Mouse (Mus musculus) hindbrain, embryonic 15.5 days (tissue): ENCODE measurements at regions not wholly inside any gene's neighbourhood (a gene's known extent, or its start where the extent isn't known, plus 50 kb on each side); places are given as distances from the start of the nearest gene placed in this dataset.
A peak's percentile ranks its signal among the peaks of the same experiment; 100 is the strongest.

Experiments
- ATAC-seq: fragments of 200-750 bp; cut with Nextera tagmentation; 2 replicates; pipeline ENCODE4 v1.8.0; 2017; ENCODE audit warnings: low read depth, moderate number of reproducible peaks, moderate TSS enrichment; ENCODE audit not compliant: low FRiP score
- H3K27ac ChIP-seq: fragments of 300-500 bp; sonication (generic); replicated peaks from 2 replicates; pipeline ENCODE4 v1.5.1; 2015; ENCODE audit warnings: mild to moderate bottlenecking, inconsistent platforms
- H3K27me3 ChIP-seq: fragments of 300-500 bp; sonication (generic); 2 replicates; pipeline ENCODE4 v1.6.1; 2015; ENCODE audit warnings: control low read depth, inconsistent platforms
- H3K36me3 ChIP-seq: fragments of 300-500 bp; sonication (generic); 2 replicates; pipeline ENCODE4 v1.6.1; 2015; ENCODE audit warnings: control low read depth, inconsistent platforms
- H3K4me1 ChIP-seq: fragments of 300-500 bp; sonication (generic); replicated peaks from 2 replicates; pipeline ENCODE4 v1.6.1; 2015; ENCODE audit warnings: control low read depth, inconsistent platforms
- H3K4me2 ChIP-seq: fragments of 300-500 bp; sonication (generic); 2 replicates; pipeline ENCODE4 v1.6.1; 2015; ENCODE audit warnings: moderate library complexity, mild to moderate bottlenecking, inconsistent platforms
- H3K4me3 ChIP-seq: fragments of 300-500 bp; sonication (generic); 2 replicates; pipeline ENCODE4 v1.5.1; 2015; ENCODE audit warnings: mild to moderate bottlenecking, inconsistent platforms
- H3K9ac ChIP-seq: fragments of 300-500 bp; sonication (generic); 2 replicates; pipeline ENCODE4 v1.6.1; 2015; ENCODE audit warnings: inconsistent platforms
- H3K9me3 ChIP-seq: fragments of 300-500 bp; sonication (generic); 2 replicates; pipeline ENCODE4 v1.6.1; 2016; ENCODE audit warnings: control low read depth, inconsistent platforms
- WGBS: fragments of 180-500 bp; shearing (Covaris S2); methylation state at CpG from one replicate; pipeline ENCODE4 v1.1.7; 2015; 5-methylcytosine and 5-hydroxymethylcytosine counted together

GRCm38 (mm10) chr13:43919781-43920420, 135.3 kb downstream of the Cd83 start:
- H3K9me3 ChIP-seq, result no peaks in the 10 kb centered on the region
- no peak for ATAC-seq
- H3K4me3 ChIP-seq, result no peak overlapping the region
- 86% methylated on average over 5 of the region's 5 CpGs for WGBS
- H3K27me3 ChIP-seq, result no peaks in the 10 kb centered on the region
- no peak overlapping the region for H3K4me2 ChIP-seq
- no peaks in the 10 kb centered on the region for H3K4me1 ChIP-seq
- H3K9ac ChIP-seq, result no peak overlapping the region
- no peaks in the 10 kb centered on the region for H3K36me3 ChIP-seq
- no peak overlapping the region for H3K27ac ChIP-seq

GRCm38 (mm10) chr13:43930081-43930981, 145.8 kb downstream of the Cd83 start:
- peaks cover 13% of the 10 kb centered on the region for H3K4me1 ChIP-seq
- peak; percentile 61; the same call in 1 of the 2 replicates for ATAC-seq

DNA sequence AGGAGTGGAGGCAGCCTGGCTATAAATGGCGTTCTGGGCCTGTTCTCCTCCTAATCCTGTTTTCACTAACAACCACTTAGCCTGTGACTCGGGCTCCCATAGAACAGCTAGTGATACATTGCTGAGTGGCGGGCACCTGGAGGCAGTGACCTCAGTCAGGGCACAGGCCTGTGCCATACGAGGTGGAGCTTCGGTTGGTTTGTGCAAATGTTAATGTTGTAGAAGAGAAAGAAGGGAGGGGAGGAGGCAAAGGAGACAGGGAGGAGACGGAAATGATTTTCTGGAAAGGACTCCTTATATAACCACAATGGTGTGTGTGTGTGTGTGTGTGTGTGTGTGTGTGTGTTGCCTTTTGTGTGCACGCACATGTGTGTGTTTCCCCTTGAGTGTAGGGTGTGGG, 148.4 kb downstream of the Cd83 start:
- Histone ChIP-seq H3K36me3 (no peaks in the 10 kb centered on the region), H3K9me3 (no peaks in the 10 kb centered on the region), H3K4me1 (peaks cover 13% of the 10 kb centered on the region), H3K4me3 (no peak overlapping the region), H3K9ac (no peak overlapping the region), H3K4me2 (no peak overlapping the region), H3K27ac (no peak overlapping the region), H3K27me3 (no peaks in the 10 kb centered on the region)
- 62% methylated on average over 7 of the region's 7 CpGs for WGBS
- ATAC-seq, result no peak

More at GRCm38 (mm10) chr13:43930081-43930981, 145.8 kb downstream of the Cd83 start:
- Histone ChIP-seq H3K9me3 (no peaks in the 10 kb centered on the region), H3K27ac (peak overlapping the region; percentile 47), H3K4me3 (no peak overlapping the region), H3K27me3 (no peaks in the 10 kb centered on the region), H3K4me2 (no peak overlapping the region), H3K9ac (no peak overlapping the region), H3K36me3 (no peaks in the 10 kb centered on the region)
- WGBS, result 48% methylated on average over 19 of the region's 19 CpGs

- Histone ChIP-seq H3K4me2 (no peak overlapping the region), H3K27ac (no peak overlapping the region), H3K9me3 (no peaks in the 10 kb centered on the region), H3K4me1 (peaks cover 17% of the 10 kb centered on the region), H3K27me3 (no peaks in the 10 kb centered on the region), H3K4me3 (no peak overlapping the region), H3K36me3 (no peaks in the 10 kb centered on the region), H3K9ac (no peak overlapping the region)
- no peak for ATAC-seq
- WGBS, result 77% methylated on average over 6 of the region's 6 CpGs
Measured at GRCm38 (mm10) chr13:43935284-43935683, 150.7 kb downstream of the Cd83 start.

- H3K4me2 ChIP-seq, result no peak overlapping the region
- H3K9me3 ChIP-seq, result no peaks in the 10 kb centered on the region
- H3K4me1 ChIP-seq, result peaks cover 7% of the 10 kb centered on the region; the same call in 1 of the 2 replicates
- no peak overlapping the region for H3K27ac ChIP-seq
- no peak overlapping the region for H3K9ac ChIP-seq
- no peak for ATAC-seq
- whole genome bisulfite sequencing, result 30% methylated on average over 4 of the region's 4 CpGs
- H3K4me3 ChIP-seq, result no peak overlapping the region
- no peaks in the 10 kb centered on the region for H3K36me3 ChIP-seq
- no peaks in the 10 kb centered on the region for H3K27me3 ChIP-seq
Measured at GRCm38 (mm10) chr13:43936504-43936903, 151.9 kb downstream of the Cd83 start.

DNA sequence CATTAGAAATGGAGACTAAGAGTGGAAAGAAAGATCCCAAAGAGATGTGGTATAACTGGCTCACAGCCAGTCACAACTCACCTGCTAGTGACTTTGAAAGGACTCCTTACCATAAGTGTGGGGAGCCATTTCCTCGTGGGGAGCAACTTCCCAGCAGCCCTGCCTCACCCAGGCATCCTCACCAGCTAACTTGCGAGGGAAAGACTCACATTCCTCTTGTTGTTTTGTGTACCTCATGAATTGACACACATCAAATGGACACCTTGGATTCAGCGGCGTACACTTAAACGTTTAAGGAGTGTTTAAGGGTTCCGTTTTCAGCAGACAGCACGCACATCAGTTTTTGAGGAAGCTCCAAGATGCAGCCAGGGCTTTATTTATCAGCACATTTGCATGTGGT, 154.0 kb downstream of the Cd83 start:
- Histone ChIP-seq H3K27me3 (no peaks in the 10 kb centered on the region), H3K9me3 (no peaks in the 10 kb centered on the region), H3K4me1 (peaks cover 7% of the 10 kb centered on the region; the same call in 1 of the 2 replicates), H3K4me3 (no peak overlapping the region), H3K36me3 (no peaks in the 10 kb centered on the region), H3K4me2 (no peak overlapping the region), H3K27ac (no peak overlapping the region), H3K9ac (no peak overlapping the region)
- no peak for ATAC-seq
- 72% methylated on average over 7 of the region's 7 CpGs for WGBS

GRCm38 (mm10) chr13:43939375-43939774, 154.8 kb downstream of the Cd83 start:
- H3K27me3 ChIP-seq, result no peaks in the 10 kb centered on the region
- 23% methylated on average over 4 of the region's 4 CpGs for WGBS
- peaks cover 7% of the 10 kb centered on the region; the same call in 1 of the 2 replicates for H3K4me1 ChIP-seq
- no peaks in the 10 kb centered on the region for H3K36me3 ChIP-seq
- no peak overlapping the region for H3K27ac ChIP-seq
- no peak overlapping the region for H3K4me2 ChIP-seq
- no peak overlapping the region for H3K4me3 ChIP-seq
- no peaks in the 10 kb centered on the region for H3K9me3 ChIP-seq
- ATAC-seq, result peak; percentile 74; the same call in 1 of the 2 replicates
- H3K9ac ChIP-seq, result no peak overlapping the region

- Histone ChIP-seq H3K4me3 (no peak overlapping the region), H3K27me3 (no peaks in the 10 kb centered on the region), H3K27ac (no peak overlapping the region), H3K9ac (no peak overlapping the region), H3K36me3 (no peaks in the 10 kb centered on the region), H3K9me3 (no peaks in the 10 kb centered on the region), H3K4me1 (peaks cover 7% of the 10 kb centered on the region; the same call in 1 of the 2 replicates), H3K4me2 (no peak overlapping the region)
- no peak for ATAC-seq
- WGBS, result 68% methylated on average over 8 of the region's 8 CpGs
Measured at GRCm38 (mm10) chr13:43941731-43942130, 157.2 kb downstream of the Cd83 start.

DNA sequence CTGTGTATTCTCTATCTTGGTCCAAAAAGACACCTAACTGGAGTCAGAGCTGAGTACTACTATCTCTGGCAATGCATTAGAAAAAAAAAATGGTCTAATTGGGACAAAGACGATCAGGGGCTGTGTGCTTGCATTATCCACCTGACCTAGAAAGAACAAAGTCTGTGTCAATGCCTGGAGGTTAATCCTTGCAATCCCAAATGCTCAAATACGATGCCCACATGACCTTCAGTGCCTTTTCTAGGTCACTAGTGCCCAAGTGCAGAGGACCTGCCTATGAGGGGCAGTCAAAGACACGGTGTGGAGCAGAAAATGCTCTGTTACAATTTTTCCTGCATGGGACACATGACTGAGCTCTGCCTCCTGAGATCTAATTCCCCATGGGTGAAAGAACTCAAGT, 164.0 kb downstream of the Cd83 start:
- no peak overlapping the region for H3K27ac ChIP-seq
- H3K36me3 ChIP-seq, result no peaks in the 10 kb centered on the region
- H3K9ac ChIP-seq, result no peak overlapping the region
- no peak for ATAC-seq
- H3K9me3 ChIP-seq, result no peaks in the 10 kb centered on the region
- peaks cover 11% of the 10 kb centered on the region; the same call in 1 of the 2 replicates for H3K4me1 ChIP-seq
- no peaks in the 10 kb centered on the region for H3K27me3 ChIP-seq
- no peak overlapping the region for H3K4me2 ChIP-seq
- WGBS, result 73% methylated on average over 3 of the region's 3 CpGs
- no peak overlapping the region for H3K4me3 ChIP-seq

DNA sequence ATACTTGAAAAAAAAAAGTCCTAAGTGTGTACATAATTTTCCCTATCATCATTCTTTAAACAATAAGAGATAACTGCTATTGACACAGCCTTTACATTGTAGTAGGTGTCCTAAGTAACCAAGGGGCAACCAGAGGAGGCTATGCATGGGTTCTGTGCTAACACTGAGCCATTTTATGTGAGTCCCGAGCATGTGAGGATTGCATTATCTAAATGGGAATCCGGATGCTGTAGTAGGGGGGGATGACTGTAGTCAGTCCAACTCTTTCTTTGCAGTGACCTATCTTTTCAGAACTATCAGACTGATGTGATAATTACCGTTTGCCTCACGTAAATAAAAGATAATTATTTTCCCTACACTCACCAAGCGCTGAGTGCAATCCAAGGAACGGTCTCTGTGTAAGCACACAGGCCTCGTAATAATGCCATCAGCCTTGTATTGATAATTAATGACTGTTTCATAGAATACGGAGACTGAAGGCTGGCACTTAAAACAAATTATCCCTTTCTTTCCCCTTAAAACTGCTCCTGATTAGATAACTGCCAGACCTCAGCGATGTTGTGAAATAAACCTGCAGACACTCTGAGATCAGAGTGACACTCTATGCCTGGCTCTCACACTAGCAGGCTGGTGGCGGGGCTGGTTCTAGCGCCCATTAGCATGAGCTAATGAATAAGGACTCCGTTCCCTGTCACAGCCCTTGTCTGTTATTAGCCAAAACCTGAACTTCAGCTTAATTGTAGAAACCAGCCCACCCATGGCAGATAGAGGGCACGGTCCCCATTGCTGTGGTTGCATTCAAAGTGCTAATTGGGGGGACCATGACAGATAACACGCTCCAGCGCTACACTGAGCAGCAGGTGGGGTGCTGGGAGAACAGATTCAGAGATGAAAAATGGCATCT, 165.4 kb downstream of the Cd83 start:
- Histone ChIP-seq H3K27ac (no peak overlapping the region), H3K27me3 (no peaks in the 10 kb centered on the region), H3K4me3 (no peak overlapping the region), H3K4me1 (peaks cover 11% of the 10 kb centered on the region; the same call in 1 of the 2 replicates), H3K9me3 (no peaks in the 10 kb centered on the region), H3K36me3 (no peaks in the 10 kb centered on the region), H3K4me2 (no peak overlapping the region), H3K9ac (no peak overlapping the region)
- no peak for ATAC-seq
- 44% methylated on average over 15 of the region's 15 CpGs for WGBS

DNA sequence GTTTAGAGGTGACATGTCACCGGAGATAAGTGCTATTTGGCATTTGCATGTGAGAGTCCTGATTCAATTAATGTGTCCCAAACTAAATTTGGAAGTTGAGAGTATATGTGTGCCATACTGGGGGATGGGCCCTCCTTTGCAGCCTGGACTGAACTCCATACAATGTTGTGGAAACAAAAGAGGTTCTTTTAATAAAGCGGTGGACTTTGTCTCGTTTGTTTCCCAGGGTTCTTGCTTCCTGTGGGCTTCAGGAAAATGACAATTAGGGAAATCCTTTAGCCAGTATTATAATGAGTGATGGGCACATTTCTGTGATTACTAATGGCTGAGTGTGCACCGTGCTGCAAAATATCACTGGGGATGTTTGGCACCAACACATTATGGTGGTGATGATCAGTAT, 167.9 kb downstream of the Cd83 start:
- Histone ChIP-seq H3K27me3 (no peaks in the 10 kb centered on the region), H3K9ac (no peak overlapping the region), H3K4me1 (peaks cover 11% of the 10 kb centered on the region; the same call in 1 of the 2 replicates), H3K36me3 (no peaks in the 10 kb centered on the region), H3K4me2 (no peak overlapping the region), H3K27ac (no peak overlapping the region), H3K4me3 (no peak overlapping the region), H3K9me3 (no peaks in the 10 kb centered on the region)
- no peak for ATAC-seq
- 64% methylated on average over 4 of the region's 4 CpGs for WGBS
